Mouse (Mus musculus): ENCODE measurements around the gene 1810013L24Rik. TPM values are rescaled to one million over a fixed set of nuclear protein-coding genes. Genes with fewer than 3 reads are reported as not detected.
"Not testable (repeated sequence)": the region's sequence is repeated elsewhere in the genome, so short reads cannot be mapped to it uniquely, and the experiment has no call there.

1810013L24Rik gene
- polyA plus RNA-seq, 1 experiment: 20.1 TPM

DNA sequence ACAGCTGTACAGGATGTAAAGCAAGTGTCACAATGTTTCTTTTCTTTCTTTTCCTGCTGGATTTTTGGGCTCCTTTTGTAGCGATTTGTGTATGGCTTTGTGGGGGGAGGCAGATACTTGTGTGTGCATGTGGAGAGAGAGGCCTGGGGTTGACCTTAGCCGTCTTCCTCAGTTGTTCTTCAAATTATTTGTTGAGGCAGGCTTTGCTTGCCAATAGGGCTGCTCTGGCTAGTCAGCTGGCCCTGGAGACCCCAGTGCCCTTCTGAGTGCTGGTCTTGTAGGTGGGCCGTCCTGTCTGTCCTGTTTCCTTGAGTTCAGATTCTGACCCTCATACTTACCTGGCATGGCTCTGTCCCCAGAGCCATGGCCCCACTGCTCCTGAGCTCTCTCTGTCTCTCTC is 42.6 kb downstream of the 1810013L24Rik start:
- H3K79me2 ChIP-seq (ENCODE audit: control insufficient read depth, insufficient read depth): no peaks in the 10 kb centered on the region
- H3K4me3 ChIP-seq (ENCODE audit: insufficient read depth, poor library complexity, severe bottlenecking): no peak overlapping the region
- no peaks in the 10 kb centered on the region for H3K27me3 ChIP-seq (ENCODE audit: control insufficient read depth, insufficient read depth, insufficient read length)
- H3K79me3 ChIP-seq (ENCODE audit: low read depth): no peaks in the 10 kb centered on the region
- no peak overlapping the region for H3ac ChIP-seq (ENCODE audit: control insufficient read depth, insufficient read length, low read depth)
- H3K36me3 ChIP-seq (ENCODE audit: control insufficient read depth, insufficient read depth): peaks cover 8% of the 10 kb centered on the region
- TF ChIP-seq MYOG (IDR thresholded peaks at IDR 0.05; ENCODE audit: control insufficient read depth, extremely low read depth, insufficient read length) (no peak), MAX (IDR thresholded peaks at IDR 0.05) (no peak), FOSL1 (IDR thresholded peaks at IDR 0.05; ENCODE audit: insufficient read depth, low read length, poor library complexity, severe bottlenecking) (no peak), CEBPB (IDR thresholded peaks at IDR 0.05; ENCODE audit: low read depth) (no peak)

DNA sequence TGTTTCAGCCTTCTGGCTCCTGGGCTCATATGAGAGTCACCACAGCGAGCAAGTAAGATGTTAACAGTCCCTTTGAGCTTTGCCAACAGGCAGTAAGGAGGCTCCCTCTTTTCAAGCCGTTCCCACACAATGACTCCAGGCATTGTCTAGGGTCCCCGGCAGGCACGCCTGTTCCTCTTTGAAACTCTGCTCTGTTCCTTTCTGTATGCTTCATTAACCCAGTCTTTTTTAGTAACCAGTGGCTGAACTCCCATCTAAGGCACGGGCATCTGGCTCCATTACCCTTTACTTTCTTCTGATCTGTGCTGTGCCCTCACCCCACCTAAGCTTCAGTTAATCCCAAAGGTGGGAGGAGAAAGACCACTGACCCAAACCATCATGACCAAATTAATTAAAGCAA is 50.2 kb downstream of the 1810013L24Rik start:
- no peaks in the 10 kb centered on the region for H3K79me2 ChIP-seq (ENCODE audit: control insufficient read depth, insufficient read depth)
- no peaks in the 10 kb centered on the region for H3K36me3 ChIP-seq (ENCODE audit: control insufficient read depth, insufficient read depth)

DNA sequence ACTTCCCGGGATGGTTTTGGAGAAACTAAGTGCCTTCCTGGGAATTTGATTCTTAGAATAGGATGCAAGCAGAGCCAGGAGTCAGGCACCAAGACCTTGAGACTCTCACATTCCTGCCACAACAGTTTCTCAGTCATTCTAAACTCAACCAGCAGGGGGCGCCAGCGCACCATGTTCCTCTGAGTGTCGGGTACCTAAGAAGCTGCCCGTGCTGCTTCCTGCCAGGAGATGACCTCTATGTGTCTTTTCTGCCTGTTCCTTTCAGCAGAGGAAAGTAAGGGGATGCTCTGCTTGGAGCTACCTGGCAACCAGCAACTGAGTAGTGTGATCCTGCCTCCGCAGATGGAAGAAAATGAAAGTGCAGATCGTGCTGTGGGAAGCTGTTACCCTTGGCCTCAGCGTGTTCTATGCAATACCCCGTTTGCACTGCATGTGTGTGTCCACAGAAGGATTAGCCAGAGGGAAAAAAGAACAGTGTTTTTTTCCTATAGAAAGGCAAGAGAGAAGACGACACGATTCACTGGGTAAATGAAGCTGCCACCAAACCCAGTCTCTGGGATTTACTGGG is 53.9 kb downstream of the 1810013L24Rik start:
- Histone ChIP-seq H3K27me3 (ENCODE audit: control insufficient read depth, insufficient read depth, insufficient read length) (no peaks in the 10 kb centered on the region), H3ac (ENCODE audit: control insufficient read depth, insufficient read length, low read depth) (no peak overlapping the region), H3K36me3 (ENCODE audit: control insufficient read depth, insufficient read depth) (no peaks in the 10 kb centered on the region), H3K4me3 (ENCODE audit: insufficient read depth, poor library complexity, severe bottlenecking) (no peak overlapping the region), H3K79me2 (ENCODE audit: control insufficient read depth, insufficient read depth) (no peaks in the 10 kb centered on the region), H3K79me3 (ENCODE audit: low read depth) (no peaks in the 10 kb centered on the region)
- TF ChIP-seq MYOD1 (IDR thresholded peaks at IDR 0.05; ENCODE audit: control insufficient read depth, insufficient read length, low read depth) (no peak), CTCF (IDR thresholded peaks at IDR 0.05; ENCODE audit: control insufficient read depth, insufficient read depth, insufficient read length) (peak; percentile 62), USF1 (IDR thresholded peaks at IDR 0.05; ENCODE audit: low read depth) (no peak), CEBPB (IDR thresholded peaks at IDR 0.05; ENCODE audit: low read depth) (no peak), MAX (IDR thresholded peaks at IDR 0.05) (no peak), MYOG (IDR thresholded peaks at IDR 0.05; ENCODE audit: control insufficient read depth, extremely low read depth, insufficient read length) (no peak), FOSL1 (IDR thresholded peaks at IDR 0.05; ENCODE audit: insufficient read depth, low read length, poor library complexity, severe bottlenecking) (no peak)

More for the DNA sequence above, 50.2 kb downstream of the 1810013L24Rik start:
- TF ChIP-seq USF1 (IDR thresholded peaks at IDR 0.05; ENCODE audit: low read depth): no peak
- no peak for TF ChIP-seq CTCF (IDR thresholded peaks at IDR 0.05; ENCODE audit: control insufficient read depth, insufficient read depth, insufficient read length)
- TF ChIP-seq MYOD1 (IDR thresholded peaks at IDR 0.05; ENCODE audit: control insufficient read depth, insufficient read length, low read depth): no peak
- no peak for TF ChIP-seq CEBPB (IDR thresholded peaks at IDR 0.05; ENCODE audit: low read depth)
- TF ChIP-seq FOSL1 (IDR thresholded peaks at IDR 0.05; ENCODE audit: insufficient read depth, low read length, poor library complexity, severe bottlenecking): no peak
- Histone ChIP-seq H3K79me3 (ENCODE audit: low read depth) (no peaks in the 10 kb centered on the region), H3ac (ENCODE audit: control insufficient read depth, insufficient read length, low read depth) (no peak overlapping the region), H3K4me3 (ENCODE audit: insufficient read depth, poor library complexity, severe bottlenecking) (no peak overlapping the region), H3K27me3 (ENCODE audit: control insufficient read depth, insufficient read depth, insufficient read length) (no peaks in the 10 kb centered on the region)

DNA sequence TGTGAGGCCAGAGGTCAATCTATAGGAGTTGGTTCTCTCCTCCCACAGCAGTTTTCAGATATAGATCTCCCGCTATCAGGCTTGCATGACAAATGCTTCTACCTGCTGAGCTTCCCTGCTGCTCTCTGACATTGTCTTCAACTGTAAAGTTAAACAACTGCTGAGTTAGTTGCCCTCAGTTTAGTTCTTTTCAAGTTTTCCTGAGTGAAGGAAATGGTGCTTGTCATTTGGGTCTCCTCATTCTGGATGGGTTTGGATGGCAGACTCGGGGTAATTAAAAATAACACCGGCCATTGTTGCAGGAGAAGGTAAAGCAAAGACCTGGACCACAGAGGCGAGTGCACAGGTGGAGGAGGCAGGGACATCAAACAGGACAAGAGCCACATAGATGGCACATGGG is 64.3 kb downstream of the 1810013L24Rik start:
- not testable (repeated sequence) for H3K27me3 ChIP-seq (ENCODE audit: control insufficient read depth, insufficient read depth, insufficient read length); H3K79me3 ChIP-seq (ENCODE audit: low read depth); H3ac ChIP-seq (ENCODE audit: control insufficient read depth, insufficient read length, low read depth); H3K79me2 ChIP-seq (ENCODE audit: control insufficient read depth, insufficient read depth); H3K36me3 ChIP-seq (ENCODE audit: control insufficient read depth, insufficient read depth); H3K4me3 ChIP-seq (ENCODE audit: insufficient read depth, poor library complexity, severe bottlenecking)

DNA sequence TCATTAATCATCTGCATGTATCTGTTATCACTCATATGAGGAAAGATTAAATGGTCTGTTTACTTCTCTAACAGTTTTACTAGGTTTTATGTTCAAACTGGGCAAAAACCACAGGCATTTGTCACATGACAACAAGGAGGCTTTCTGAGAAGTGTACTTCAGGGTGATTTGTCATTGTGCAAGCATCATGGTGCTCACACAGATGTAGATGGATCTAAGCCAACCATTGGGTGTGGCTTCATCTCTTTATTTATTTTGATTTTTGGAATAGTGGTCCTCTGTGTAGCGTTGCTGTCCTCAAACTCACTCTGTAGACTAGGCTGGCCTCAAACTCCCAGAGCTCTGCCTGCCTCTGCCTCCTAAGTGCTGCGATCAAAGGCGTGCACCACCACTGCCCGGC is 65.4 kb downstream of the 1810013L24Rik start:
- Histone ChIP-seq H3K4me3 (ENCODE audit: insufficient read depth, poor library complexity, severe bottlenecking) (no peak overlapping the region), H3K79me2 (ENCODE audit: control insufficient read depth, insufficient read depth) (no peaks in the 10 kb centered on the region), H3K79me3 (ENCODE audit: low read depth) (no peaks in the 10 kb centered on the region), H3K27me3 (ENCODE audit: control insufficient read depth, insufficient read depth, insufficient read length) (no peaks in the 10 kb centered on the region), H3K36me3 (ENCODE audit: control insufficient read depth, insufficient read depth) (no peaks in the 10 kb centered on the region), H3ac (ENCODE audit: control insufficient read depth, insufficient read length, low read depth) (no peak overlapping the region)
- TF ChIP-seq CEBPB (IDR thresholded peaks at IDR 0.05; ENCODE audit: low read depth) (no peak), USF1 (IDR thresholded peaks at IDR 0.05; ENCODE audit: low read depth) (no peak), CTCF (IDR thresholded peaks at IDR 0.05; ENCODE audit: control insufficient read depth, insufficient read depth, insufficient read length) (no peak)

DNA sequence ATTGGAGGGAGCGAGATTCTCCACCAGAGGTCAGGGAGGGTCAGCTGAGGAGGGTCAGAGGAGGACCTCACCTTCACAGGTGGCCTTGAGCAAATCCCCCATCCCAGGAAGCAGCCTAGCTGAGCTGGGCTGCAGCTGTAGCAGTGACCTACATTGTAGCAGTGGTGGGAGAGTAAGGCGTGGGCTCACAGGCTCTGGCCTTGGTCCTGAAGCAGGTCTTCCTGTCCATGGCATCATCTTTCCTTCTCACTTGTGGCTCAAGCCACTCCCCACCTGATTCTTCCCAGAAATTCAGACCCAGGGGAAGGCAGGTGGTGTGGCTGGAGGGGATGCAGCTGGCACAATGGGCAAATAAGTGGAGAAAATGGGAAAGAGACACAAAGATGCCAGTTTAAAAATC is 76.2 kb downstream of the 1810013L24Rik start:
- not testable (repeated sequence) for H3K79me3 ChIP-seq (ENCODE audit: low read depth); H3K27me3 ChIP-seq (ENCODE audit: control insufficient read depth, insufficient read depth, insufficient read length); H3K79me2 ChIP-seq (ENCODE audit: control insufficient read depth, insufficient read depth); H3K4me3 ChIP-seq (ENCODE audit: insufficient read depth, poor library complexity, severe bottlenecking); H3K36me3 ChIP-seq (ENCODE audit: control insufficient read depth, insufficient read depth); H3ac ChIP-seq (ENCODE audit: control insufficient read depth, insufficient read length, low read depth)

Other genes with a start within 250 kb of the 1810013L24Rik start
- gene Pmm2, start 192.4 kb upstream of the 1810013L24Rik start, polyA plus RNA-seq (2012; fragmentation: generic; extraction: Trizol): 44.2 TPM
- gene Tmem186, start 192.4 kb upstream of the 1810013L24Rik start, polyA plus RNA-seq (2012; fragmentation: generic; extraction: Trizol): 8.5 TPM
- gene Carhsp1, start 157.9 kb upstream of the 1810013L24Rik start, polyA plus RNA-seq (2012; fragmentation: generic; extraction: Trizol): 94.2 TPM
- gene Gm5767, start 149.3 kb upstream of the 1810013L24Rik start, polyA plus RNA-seq (2012; fragmentation: generic; extraction: Trizol): not detected
- gene Usp7, start 37.8 kb upstream of the 1810013L24Rik start, polyA plus RNA-seq (2012; fragmentation: generic; extraction: Trizol): 28.2 TPM